Mouse (Mus musculus) heart, embryonic 15.5 days (tissue): ENCODE data around the gene Tab1. TPM values are rescaled to one million over a fixed set of nuclear protein-coding genes. Genes with fewer than 3 reads are reported as not detected.

Source experiments
- ATAC-seq: fragments of 200-750 bp; cut with Nextera tagmentation; replicated peaks from 2 replicates; pipeline ENCODE4 v1.8.0; 2017; ENCODE audit warnings: low read depth, moderate TSS enrichment; ENCODE audit not compliant: insufficient number of reproducible peaks, insufficient read depth, low FRiP score
- H3K27ac ChIP-seq: fragments of 300-500 bp; sonication (generic); 2 replicates; pipeline ENCODE4 v1.5.1; 2015; ENCODE audit warnings: mild to moderate bottlenecking, inconsistent platforms
- H3K27me3 ChIP-seq: fragments of 300-500 bp; sonication (generic); 2 replicates; pipeline ENCODE4 v1.6.1; 2015; ENCODE audit warnings: inconsistent platforms
- H3K36me3 ChIP-seq: fragments of 300-500 bp; sonication (generic); 2 replicates; pipeline ENCODE4 v1.6.1; 2015; ENCODE audit warnings: mild to moderate bottlenecking, inconsistent platforms
- H3K4me1 ChIP-seq: fragments of 300-500 bp; sonication (generic); replicated peaks from 2 replicates; pipeline ENCODE4 v1.6.1; 2015; ENCODE audit warnings: inconsistent platforms
- H3K4me2 ChIP-seq: fragments of 300-500 bp; sonication (generic); 2 replicates; pipeline ENCODE4 v1.6.1; 2015; ENCODE audit warnings: inconsistent platforms, mild to moderate bottlenecking, moderate library complexity
- H3K4me3 ChIP-seq: fragments of 300-500 bp; sonication (generic); 2 replicates; pipeline ENCODE4 v1.5.1; 2015; ENCODE audit warnings: mild to moderate bottlenecking, inconsistent platforms
- H3K9ac ChIP-seq: fragments of 300-500 bp; sonication (generic); 2 replicates; pipeline ENCODE4 v1.6.1; 2015; ENCODE audit warnings: mild to moderate bottlenecking, inconsistent platforms
- H3K9me3 ChIP-seq: fragments of 300-500 bp; sonication (generic); replicated peaks from 2 replicates; pipeline ENCODE4 v1.6.1; 2016; ENCODE audit warnings: inconsistent platforms
- WGBS: fragments of 180-500 bp; shearing (Covaris S2); methylation state at CpG from one replicate; pipeline ENCODE4 v1.1.7; 2015; ENCODE audit warnings: mixed read lengths; 5-methylcytosine and 5-hydroxymethylcytosine counted together
- polyA plus RNA-seq: library from polyadenylated mRNA; unstranded; fragments of >200 nt; fragmentation: Nextera tagmentation; extraction: Ambion mirVana; gene quantifications from 2 replicates; pipeline ENCODE4 v1.2.1, GENCODE M21; 2015

The Tab1 gene
- polyA plus RNA-seq, 1 experiment from 2014 or later = 25.0 TPM

DNA sequence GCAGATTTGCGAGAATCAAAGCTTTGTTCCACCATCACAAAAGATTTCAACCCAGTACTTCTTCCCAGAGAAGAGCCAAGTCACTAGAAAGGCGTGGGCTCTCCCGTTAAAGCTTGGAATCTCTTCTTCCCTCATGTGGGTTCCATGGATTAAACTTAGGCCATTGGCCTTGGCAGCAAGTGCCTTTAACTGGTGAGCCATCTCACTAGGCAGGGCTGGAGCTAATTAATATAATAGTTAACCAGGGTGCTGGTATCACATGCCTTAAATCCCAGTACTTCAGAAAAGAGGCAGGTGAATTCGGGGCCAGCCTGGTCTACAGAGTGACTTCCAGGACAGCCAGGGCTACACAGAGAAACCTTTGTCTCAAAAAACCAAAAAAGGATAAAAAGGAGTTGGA lies 8.3 kb upstream of the Tab1 start:
- H3K4me1 ChIP-seq = no peaks in the 10 kb centered on the region
- no peak overlapping the region for H3K27ac ChIP-seq
- no peaks in the 10 kb centered on the region for H3K36me3 ChIP-seq
- H3K9me3 ChIP-seq = no peaks in the 10 kb centered on the region
- H3K4me3 ChIP-seq = no peak overlapping the region
- no peak overlapping the region for H3K9ac ChIP-seq
- H3K27me3 ChIP-seq = no peaks in the 10 kb centered on the region
- 79% methylated on average over 4 of the region's 4 CpGs for WGBS
- H3K4me2 ChIP-seq = no peak overlapping the region
- ATAC-seq = no peak

DNA sequence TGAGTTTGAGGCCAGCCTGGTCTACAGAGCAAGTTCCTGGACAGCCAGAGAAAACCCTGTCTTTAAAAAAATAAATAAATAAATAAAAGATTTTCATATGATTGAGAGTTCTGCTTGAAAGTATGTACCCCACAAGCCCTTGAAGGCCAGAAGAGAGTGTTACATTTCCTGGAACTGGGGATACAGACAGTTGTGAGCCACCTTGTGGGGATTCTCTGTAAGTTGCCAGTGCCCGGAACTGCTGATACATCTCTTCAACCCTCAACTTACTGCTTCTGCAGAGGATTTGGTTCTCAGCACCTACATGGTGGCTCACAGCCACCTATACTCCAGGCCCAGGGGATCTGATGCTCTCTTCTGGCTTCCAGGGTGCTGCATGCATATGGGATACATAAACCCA lies 5.7 kb upstream of the Tab1 start:
- ATAC-seq = no peak
- Histone ChIP-seq H3K27ac (no peak overlapping the region), H3K9me3 (no peaks in the 10 kb centered on the region), H3K4me1 (no peaks in the 10 kb centered on the region), H3K36me3 (no peaks in the 10 kb centered on the region), H3K4me2 (no peak overlapping the region), H3K4me3 (no peak overlapping the region), H3K9ac (no peak overlapping the region), H3K27me3 (no peaks in the 10 kb centered on the region)
- WGBS = 50% methylated on average over 1 of the region's 1 CpGs

DNA sequence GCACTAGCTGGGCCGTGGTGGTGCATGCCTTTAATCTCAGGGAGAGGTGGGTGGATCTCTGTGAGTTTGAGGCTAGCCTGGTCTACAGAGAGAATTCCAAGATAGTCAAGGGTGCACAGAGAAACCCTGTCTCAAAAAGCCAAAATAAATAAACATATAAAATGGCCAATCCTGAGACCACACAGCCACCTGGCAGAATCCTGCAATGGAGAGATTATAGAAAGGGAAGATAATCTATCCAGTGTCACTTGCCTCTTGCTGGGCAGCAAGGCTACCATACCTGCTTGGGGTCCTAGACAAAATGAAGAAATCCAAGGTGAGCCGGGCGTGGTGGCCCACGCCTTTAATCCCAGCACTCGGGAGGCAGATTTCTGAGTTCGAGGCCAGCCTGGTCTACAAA lies 2.9 kb upstream of the Tab1 start:
- Histone ChIP-seq H3K36me3 (no peaks in the 10 kb centered on the region), H3K9ac (no peak overlapping the region), H3K27ac (no peak overlapping the region), H3K27me3 (no peaks in the 10 kb centered on the region), H3K4me2 (no peak overlapping the region), H3K4me3 (no peak overlapping the region), H3K9me3 (no peaks in the 10 kb centered on the region), H3K4me1 (peaks cover 15% of the 10 kb centered on the region)
- WGBS = 83% methylated on average over 6 of the region's 6 CpGs
- no peak for ATAC-seq

DNA sequence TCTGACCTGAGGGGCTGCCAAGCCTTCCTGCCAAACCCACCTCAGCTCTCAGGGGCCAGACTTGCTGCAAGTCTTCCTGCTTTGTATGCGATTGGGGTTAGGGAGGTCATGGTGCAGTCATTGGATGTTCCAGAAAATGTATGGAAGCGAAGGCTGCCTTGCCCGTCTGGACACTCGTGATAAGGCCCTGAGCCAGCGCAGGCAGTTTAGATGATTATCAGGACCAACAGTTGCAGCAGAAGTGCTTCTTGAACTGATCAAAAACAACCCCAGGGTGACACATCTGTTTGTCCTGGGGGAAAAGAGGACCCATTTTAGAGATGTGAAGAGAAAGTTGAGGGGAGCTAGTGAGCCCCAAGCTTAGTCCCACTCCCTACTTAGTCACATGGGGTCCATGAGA lies 2.2 kb upstream of the Tab1 start:
- no peaks in the 10 kb centered on the region for H3K9me3 ChIP-seq
- no peaks in the 10 kb centered on the region for H3K36me3 ChIP-seq
- ATAC-seq = no peak
- no peak overlapping the region for H3K27ac ChIP-seq
- H3K4me2 ChIP-seq = no peak overlapping the region
- H3K4me3 ChIP-seq = no peak overlapping the region
- no peaks in the 10 kb centered on the region for H3K27me3 ChIP-seq
- H3K4me1 ChIP-seq = peaks cover 22% of the 10 kb centered on the region
- no peak overlapping the region for H3K9ac ChIP-seq
- WGBS = 47% methylated on average over 5 of the region's 5 CpGs

DNA sequence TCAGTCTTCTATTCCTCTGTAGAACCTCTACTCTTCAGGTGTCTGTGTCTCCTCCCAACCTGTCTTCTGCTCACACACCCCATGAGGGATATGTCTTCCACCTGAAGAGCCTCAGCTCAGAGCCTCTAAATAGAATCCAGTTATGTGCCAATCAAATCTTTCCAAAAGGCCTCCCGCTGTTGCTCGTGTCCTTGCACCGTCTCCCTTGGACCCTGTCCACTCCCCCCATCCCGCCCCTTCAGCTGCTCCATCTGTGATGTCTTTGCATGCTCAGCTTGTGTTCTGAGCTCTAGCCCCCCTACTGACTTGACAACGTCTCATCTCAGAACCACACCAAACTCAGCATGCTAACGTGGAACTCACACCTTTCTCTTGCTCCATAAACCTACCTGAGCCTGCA lies 1.5 kb upstream of the Tab1 start:
- Histone ChIP-seq H3K27me3 (no peaks in the 10 kb centered on the region), H3K36me3 (no peaks in the 10 kb centered on the region), H3K4me2 (no peak overlapping the region), H3K9ac (no peak overlapping the region), H3K9me3 (no peaks in the 10 kb centered on the region), H3K4me3 (no peak overlapping the region), H3K4me1 (peaks cover 28% of the 10 kb centered on the region), H3K27ac (no peak overlapping the region)
- ATAC-seq = no peak
- WGBS = 70% methylated on average over 6 of the region's 6 CpGs

DNA sequence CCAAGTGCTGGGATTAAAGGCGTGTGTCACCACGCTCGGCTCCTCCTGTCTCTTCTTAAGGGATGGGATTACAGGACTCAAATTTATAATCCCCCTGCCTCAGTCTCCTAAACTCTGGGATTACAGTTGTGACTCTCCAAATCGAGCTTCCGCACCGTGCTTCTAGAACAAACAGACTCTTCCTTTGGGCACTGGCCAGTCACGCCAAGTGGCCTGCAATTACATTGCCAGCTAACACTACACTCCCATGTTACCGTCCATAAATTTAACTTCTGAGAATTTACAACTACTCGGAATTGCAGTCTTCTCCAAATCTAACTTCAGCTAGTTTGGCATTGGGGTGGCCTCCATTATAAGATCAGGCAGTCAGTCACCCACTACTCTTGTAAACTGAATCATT lies 475 bp upstream of the Tab1 start:
- peak overlapping the region; percentile 73 for H3K4me2 ChIP-seq
- H3K27ac ChIP-seq = peak overlapping the region; percentile 100
- H3K27me3 ChIP-seq = no peaks in the 10 kb centered on the region
- H3K4me1 ChIP-seq = peaks cover 37% of the 10 kb centered on the region
- no peak for ATAC-seq
- peak overlapping the region; percentile 79; the same call in 1 of the 2 replicates for H3K9ac ChIP-seq
- H3K36me3 ChIP-seq = no peaks in the 10 kb centered on the region
- peak overlapping the region; percentile 75 for H3K4me3 ChIP-seq
- H3K9me3 ChIP-seq = no peaks in the 10 kb centered on the region
- 75% methylated on average over 9 of the region's 9 CpGs for WGBS

DNA sequence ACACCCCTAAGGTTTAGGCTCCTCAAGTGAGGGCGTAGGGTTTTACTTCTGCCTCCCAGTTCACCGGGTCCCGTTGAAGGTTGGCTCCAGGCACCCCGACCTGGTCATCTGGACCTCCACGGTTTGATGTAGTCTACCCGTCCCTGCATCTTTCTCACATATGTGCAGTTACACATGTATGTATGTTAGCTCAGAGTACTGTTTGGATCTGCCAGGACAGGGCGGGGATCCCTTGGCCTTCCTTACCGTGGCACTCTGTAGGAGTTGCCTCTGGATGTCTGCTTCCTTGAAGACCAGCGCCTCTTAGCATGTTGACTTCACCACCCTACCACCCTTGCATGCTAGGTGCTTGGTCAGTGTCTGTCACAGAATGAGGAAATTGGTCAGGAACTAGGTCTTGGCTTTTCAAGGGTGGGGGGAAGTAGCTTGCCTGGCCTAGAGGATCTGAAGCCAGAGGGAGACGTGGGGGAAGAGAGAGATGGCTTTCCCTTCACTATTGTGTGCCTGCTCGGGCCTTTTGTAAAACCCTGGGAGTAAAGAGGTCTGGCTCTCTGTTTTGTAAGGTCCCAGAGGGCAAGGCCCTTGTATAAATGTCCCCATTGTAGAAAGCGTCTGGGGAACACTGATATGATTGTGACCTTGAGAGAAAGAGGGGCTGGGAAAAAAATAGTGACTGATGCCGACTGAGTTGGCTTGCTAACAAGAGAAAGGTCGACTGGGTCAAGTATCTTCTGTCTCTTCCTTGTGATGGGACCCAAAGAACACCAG lies 939 bp downstream of the Tab1 start:
- H3K9me3 ChIP-seq = no peaks in the 10 kb centered on the region
- no peak; the same call in 1 of the 2 replicates for ATAC-seq
- H3K4me1 ChIP-seq = peaks cover 51% of the 10 kb centered on the region
- no peaks in the 10 kb centered on the region for H3K27me3 ChIP-seq
- 9% methylated on average over 14 of the region's 14 CpGs for WGBS
- peak overlapping the region; percentile 100 for H3K27ac ChIP-seq
- peak overlapping the region; percentile 75 for H3K4me3 ChIP-seq
- no peaks in the 10 kb centered on the region for H3K36me3 ChIP-seq
- H3K4me2 ChIP-seq = peak overlapping the region; percentile 73
- peak overlapping the region; percentile 79 for H3K9ac ChIP-seq

DNA sequence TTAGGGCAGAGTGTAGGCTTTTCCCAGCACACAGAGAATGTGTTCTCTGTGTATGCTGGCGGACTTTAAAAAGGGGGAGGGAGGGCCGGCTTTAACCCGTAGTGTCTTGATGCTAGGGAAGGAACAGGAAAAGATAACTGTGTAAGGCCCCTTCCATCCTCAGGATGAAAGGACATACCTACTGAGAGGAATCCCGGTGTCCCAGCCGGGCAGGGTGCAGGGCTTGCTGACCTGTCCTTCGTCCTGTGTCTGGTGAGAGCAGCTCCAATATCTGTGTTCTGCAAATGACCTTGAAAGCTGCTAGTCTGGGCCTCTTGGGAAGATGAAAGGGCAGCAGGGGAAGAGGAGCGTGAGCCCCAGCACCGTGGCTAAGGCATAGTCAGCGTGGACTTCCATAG lies 1.5 kb downstream of the Tab1 start:
- no peaks in the 10 kb centered on the region for H3K9me3 ChIP-seq
- peaks cover 57% of the 10 kb centered on the region for H3K4me1 ChIP-seq

DNA sequence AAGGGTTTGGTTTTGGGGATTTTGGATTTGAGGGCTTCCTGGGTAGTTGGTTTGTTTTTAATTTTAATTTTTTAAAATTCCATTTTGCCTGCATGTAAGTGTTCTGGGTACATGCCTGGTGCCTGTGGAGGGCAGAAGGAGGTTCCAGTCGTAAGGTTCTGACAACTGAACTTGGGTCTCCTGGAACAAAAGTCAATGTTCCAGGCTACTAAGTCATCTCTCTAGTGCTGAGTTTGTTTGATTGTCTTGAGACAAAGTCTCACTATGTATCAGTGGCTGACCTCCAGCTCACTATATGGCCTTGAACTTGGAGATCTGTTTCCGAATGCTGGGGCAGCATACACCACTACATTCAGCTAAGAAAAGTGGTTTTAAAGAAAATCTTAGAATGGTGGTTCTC lies 2.6 kb downstream of the Tab1 start:
- Histone ChIP-seq H3K9me3 (no peaks in the 10 kb centered on the region), H3K36me3 (peaks cover 4% of the 10 kb centered on the region; the same call in 1 of the 2 replicates), H3K4me3 (no peak overlapping the region), H3K4me1 (peaks cover 60% of the 10 kb centered on the region), H3K9ac (no peak overlapping the region), H3K27ac (peak overlapping the region; percentile 100), H3K27me3 (no peaks in the 10 kb centered on the region), H3K4me2 (no peak overlapping the region)
- WGBS = 89% methylated on average over 2 of the region's 2 CpGs
- ATAC-seq = no peak

More for the DNA sequence above, 1.5 kb downstream of the Tab1 start:
- H3K27ac ChIP-seq = peak overlapping the region; percentile 100
- ATAC-seq = no peak; the same call in 1 of the 2 replicates
- H3K4me2 ChIP-seq = peak overlapping the region; percentile 73
- 21% methylated on average over 9 of the region's 9 CpGs for WGBS
- peak overlapping the region; percentile 75 for H3K4me3 ChIP-seq
- H3K9ac ChIP-seq = peak overlapping the region; percentile 79
- no peaks in the 10 kb centered on the region for H3K27me3 ChIP-seq
- no peaks in the 10 kb centered on the region for H3K36me3 ChIP-seq

DNA sequence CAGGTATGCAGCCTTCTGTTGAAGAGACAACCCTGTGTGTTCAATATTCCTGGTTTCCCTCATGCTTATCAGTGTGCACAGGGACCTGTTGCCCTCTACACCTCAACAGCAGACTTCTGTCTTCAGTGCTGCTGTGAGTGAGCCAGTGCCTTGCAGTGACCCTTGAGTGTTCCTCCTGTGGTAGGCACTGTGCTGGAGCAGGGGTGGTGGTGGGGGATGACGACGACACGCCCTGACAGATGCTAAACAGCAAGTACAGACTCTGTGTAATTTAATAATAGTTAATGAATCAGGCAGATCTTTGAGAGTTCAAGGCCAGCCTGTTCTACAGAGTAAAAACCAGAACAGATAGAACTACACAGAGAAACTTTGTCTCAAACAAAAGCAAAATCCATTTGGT lies 3.7 kb downstream of the Tab1 start:
- ATAC-seq = no peak
- no peaks in the 10 kb centered on the region for H3K9me3 ChIP-seq
- H3K4me1 ChIP-seq = peaks cover 60% of the 10 kb centered on the region
- 90% methylated on average over 3 of the region's 3 CpGs for WGBS
- H3K9ac ChIP-seq = no peak overlapping the region
- no peak overlapping the region for H3K4me3 ChIP-seq
- peak overlapping the region; percentile 100 for H3K27ac ChIP-seq
- peaks cover 4% of the 10 kb centered on the region for H3K36me3 ChIP-seq
- no peak overlapping the region for H3K4me2 ChIP-seq
- H3K27me3 ChIP-seq = no peaks in the 10 kb centered on the region

DNA sequence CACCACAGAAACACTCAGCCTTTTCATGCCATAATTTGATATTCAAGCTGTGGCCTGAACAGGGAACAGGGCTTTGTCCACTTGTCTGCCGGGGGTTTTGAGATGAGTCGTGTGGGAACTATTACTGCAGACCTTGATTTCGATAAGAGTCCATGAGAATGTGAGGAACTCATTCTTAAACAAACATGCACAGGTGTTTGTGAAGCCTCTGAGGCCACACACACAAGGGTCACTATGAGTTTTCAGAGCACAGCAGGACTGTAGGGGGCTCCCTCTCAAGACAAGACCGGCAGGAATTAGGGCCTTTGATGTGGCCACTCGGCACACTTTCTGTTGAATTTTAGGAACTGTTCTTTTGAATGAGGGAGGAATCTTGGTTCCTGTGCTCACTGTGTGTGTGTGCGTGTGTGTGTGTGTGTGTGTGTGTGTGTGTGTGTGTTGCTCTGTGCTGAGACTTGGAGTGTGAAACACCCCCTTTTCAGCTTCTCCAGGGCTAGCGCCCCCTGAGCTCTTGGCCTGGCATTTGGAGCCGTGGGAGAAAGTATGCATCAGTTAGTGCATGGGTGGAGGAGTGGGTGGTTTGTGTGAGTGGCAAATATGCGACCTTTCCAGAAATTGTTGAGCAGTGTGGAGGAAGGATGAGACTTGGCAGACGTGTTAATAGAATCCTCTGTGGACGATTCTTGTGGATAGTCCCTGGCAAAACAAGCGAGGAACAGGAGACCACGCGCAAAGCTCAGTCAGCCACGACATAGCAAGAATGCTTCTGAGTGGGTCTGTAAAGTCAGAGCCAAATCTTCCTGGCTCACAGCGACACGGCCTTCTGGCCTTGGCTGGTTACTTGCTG lies 5.2 kb downstream of the Tab1 start:
- H3K4me1 ChIP-seq = peaks cover 56% of the 10 kb centered on the region
- no peak overlapping the region for H3K4me2 ChIP-seq
- H3K9ac ChIP-seq = no peak overlapping the region
- peaks cover 10% of the 10 kb centered on the region for H3K36me3 ChIP-seq
- WGBS = 49% methylated on average over 17 of the region's 17 CpGs
- H3K27me3 ChIP-seq = no peaks in the 10 kb centered on the region
- no peak for ATAC-seq
- peak overlapping the region; percentile 55 for H3K27ac ChIP-seq
- H3K4me3 ChIP-seq = no peak overlapping the region
- no peaks in the 10 kb centered on the region for H3K9me3 ChIP-seq
